In genomic region chr7:102686944-102687501, GRCm38 (mm10) we compare ENCODE assay signal across 8 mouse cellular contexts. TPM values are rescaled to one million over a fixed set of nuclear protein-coding genes. Genes with fewer than 3 reads are reported as not detected.
DNase-seq lines count a peak whose midpoint lies in the region; ATAC-seq and TF ChIP-seq lines count a peak whose summit lies in the region.

TSS of gene Trim68 (minus strand) at chr7:102687327.

- H3ac ChIP-seq in C2C12 (ENCODE audit: control insufficient read depth, insufficient read length, low read depth) = peak within 1 kb of the TSS; percentile 65

- H3K79me3 ChIP-seq in C2C12 (ENCODE audit: low read depth) = no peaks in the 10 kb centered on the region

- peak; percentile 66 for DNase-seq in fat pad, adult 2 months (ENCODE audit: extremely low read depth, low read depth, low spot score)
- peak; percentile 94 for DNase-seq in kidney, postnatal 10 days
- DNase-seq in natural killer cell, adult 2 months (ENCODE audit: low spot score in 2 of 2) = peak; percentile 76 to 85

- H3K27me3 ChIP-seq in C2C12 (ENCODE audit: control insufficient read depth, insufficient read depth, insufficient read length) = no peaks in the 10 kb centered on the region
- no peaks in the 10 kb centered on the region for H3K27me3 ChIP-seq in heart, embryonic 13.5 days (replicated peaks)
- H3K27me3 ChIP-seq in liver, embryonic 12.5 days (replicated peaks) = no peaks in the 10 kb centered on the region
- H3K27me3 ChIP-seq in stomach, embryonic 15.5 days (replicated peaks) = no peaks in the 10 kb centered on the region

- H3K9me3 ChIP-seq in heart, embryonic 13.5 days = no peaks in the 10 kb centered on the region
- no peaks in the 10 kb centered on the region for H3K9me3 ChIP-seq in liver, embryonic 12.5 days (replicated peaks)
- no peaks in the 10 kb centered on the region for H3K9me3 ChIP-seq in stomach, embryonic 15.5 days

- no peaks in the 10 kb centered on the region for H3K36me3 ChIP-seq in C2C12 (ENCODE audit: control insufficient read depth, insufficient read depth)
- H3K36me3 ChIP-seq in heart, embryonic 13.5 days = peaks cover 16% of the 10 kb centered on the region
- H3K36me3 ChIP-seq in liver, embryonic 12.5 days = no peaks in the 10 kb centered on the region
- no peaks in the 10 kb centered on the region for H3K36me3 ChIP-seq in stomach, embryonic 15.5 days

- peak within 1 kb of the TSS; percentile 68 for H3K27ac ChIP-seq in brown adipose tissue, adult 24 weeks (replicated peaks; ENCODE audit: low read depth, low read length)
- H3K27ac ChIP-seq in heart, embryonic 13.5 days (replicated peaks) = peak within 1 kb of the TSS; percentile 85
- no peak within 1 kb of the TSS for H3K27ac ChIP-seq in liver, embryonic 12.5 days
- peak within 1 kb of the TSS; percentile 88 for H3K27ac ChIP-seq in stomach, embryonic 15.5 days

- H3K4me1 ChIP-seq in brown adipose tissue, adult 24 weeks (ENCODE audit: control insufficient read depth, insufficient read depth, insufficient read length, low read length) = no peaks in the 10 kb centered on the region
- peaks cover 4% of the 10 kb centered on the region; the same call in 1 of the 2 replicates for H3K4me1 ChIP-seq in heart, embryonic 13.5 days
- 0 out of 2 replicates have a peak, but pooled peaks cover 5% of the 10 kb centered on the region for H3K4me1 ChIP-seq in liver, embryonic 12.5 days
- peaks cover 3% of the 10 kb centered on the region; the same call in 1 of the 2 replicates for H3K4me1 ChIP-seq in stomach, embryonic 15.5 days

- H3K79me2 ChIP-seq in C2C12 (ENCODE audit: control insufficient read depth, insufficient read depth) = no peaks in the 10 kb centered on the region

- peak within 1 kb of the TSS; percentile 87 for H3K9ac ChIP-seq in heart, embryonic 13.5 days
- H3K9ac ChIP-seq in liver, embryonic 12.5 days = peak within 1 kb of the TSS; percentile 48
- H3K9ac ChIP-seq in stomach, embryonic 15.5 days = peak within 1 kb of the TSS; percentile 71

- H3K4me2 ChIP-seq in heart, embryonic 13.5 days = peak within 1 kb of the TSS; percentile 75
- peak within 1 kb of the TSS; percentile 74 for H3K4me2 ChIP-seq in liver, embryonic 12.5 days
- H3K4me2 ChIP-seq in stomach, embryonic 15.5 days = peak within 1 kb of the TSS; percentile 72

- WGBS in heart, embryonic 13.5 days = under 1% methylated on average over 39 of the region's 40 CpGs
- under 1% methylated on average over 40 of the region's 40 CpGs for WGBS in liver, embryonic 12.5 days (ENCODE audit: insufficient replicate concordance)
- WGBS in stomach, embryonic 15.5 days = under 1% methylated on average over 40 of the region's 40 CpGs

- ATAC-seq in heart, embryonic 13.5 days (ENCODE audit: extremely low read depth, insufficient number of reproducible peaks, low FRiP score, low TSS enrichment) = peak; percentile 96
- ATAC-seq in liver, embryonic 12.5 days = peak; percentile 98
- ATAC-seq in stomach, embryonic 15.5 days (ENCODE audit: insufficient read depth, low FRiP score, low read depth) = peak; percentile 99

- TF ChIP-seq CTCF in C2C12 (IDR thresholded peaks at IDR 0.05; ENCODE audit: control insufficient read depth, insufficient read depth, insufficient read length) = no peak

- peak within 1 kb of the TSS; percentile 40 for H3K4me3 ChIP-seq in C2C12 (ENCODE audit: insufficient read depth, poor library complexity, severe bottlenecking)
- peak within 1 kb of the TSS; percentile 86 for H3K4me3 ChIP-seq in brown adipose tissue, adult 24 weeks (ENCODE audit: insufficient read depth, low read depth, low read length)
- H3K4me3 ChIP-seq in heart, embryonic 13.5 days = peak within 1 kb of the TSS; percentile 70
- peak within 1 kb of the TSS; percentile 57 for H3K4me3 ChIP-seq in liver, embryonic 12.5 days
- H3K4me3 ChIP-seq in stomach, embryonic 15.5 days (replicated peaks) = peak within 1 kb of the TSS; percentile 72

TF ChIP-seq in C2C12, 6 proteins besides CTCF, POLR2A, EP300 and RAD21:
- TF ChIP-seq CEBPB (IDR thresholded peaks at IDR 0.05; ENCODE audit: low read depth) (no peak), FOSL1 (IDR thresholded peaks at IDR 0.05; ENCODE audit: insufficient read depth, low read length, poor library complexity, severe bottlenecking) (no peak), USF1 (IDR thresholded peaks at IDR 0.05; ENCODE audit: low read depth) (peak; percentile 55)

RNA-seq across cellular contexts. Expression of gene Trim68, which starts in this region (rescaled TPM):
- 2.0 TPM for polyA plus RNA-seq in C2C12 (2012; fragmentation: generic; extraction: Trizol)
- polyA plus RNA-seq in brown adipose tissue, adult 24 weeks (2012; ENCODE audit: insufficient read depth, insufficient read length, missing spikeins) = 6.3 and 7.5 TPM in 2 replicates
- 11.3 and 12.1 TPM in 2 replicates for polyA plus RNA-seq in heart, embryonic 13.5 days (2015; fragmentation: Nextera tagmentation; extraction: Ambion mirVana)
- 2.2 and 2.7 TPM in 2 replicates for polyA plus RNA-seq in liver, embryonic 12.5 days (2016; fragmentation: Nextera tagmentation; extraction: Ambion mirVana)
- polyA plus RNA-seq in stomach, embryonic 15.5 days (2015; fragmentation: Nextera tagmentation; extraction: Ambion mirVana) = 12.8 and 13.6 TPM in 2 replicates
